Mouse (Mus musculus) stomach, embryonic 15.5 days (tissue): Measurements from ENCODE around the gene Mybphl. TPM values are rescaled to one million over a fixed set of nuclear protein-coding genes. Genes with fewer than 3 reads are reported as not detected.

Source experiments
- ATAC-seq: fragments of 200-750 bp; cut with Nextera tagmentation; 2 replicates; pipeline ENCODE4 v1.8.0; 2017; ENCODE audit warnings: low read depth, moderate number of reproducible peaks, moderate TSS enrichment; ENCODE audit not compliant: insufficient read depth, low FRiP score
- H3K27ac ChIP-seq: fragments of 300-500 bp; sonication (generic); 2 replicates; pipeline ENCODE4 v1.5.1; 2015; ENCODE audit warnings: mild to moderate bottlenecking, inconsistent platforms
- H3K27me3 ChIP-seq: fragments of 300-500 bp; sonication (generic); replicated peaks from 2 replicates; pipeline ENCODE4 v1.6.1; 2015; ENCODE audit warnings: inconsistent platforms
- H3K36me3 ChIP-seq: fragments of 300-500 bp; sonication (generic); 2 replicates; pipeline ENCODE4 v1.6.1; 2015; ENCODE audit warnings: inconsistent platforms
- H3K4me1 ChIP-seq: fragments of 300-500 bp; sonication (generic); 2 replicates; pipeline ENCODE4 v1.6.1; 2015; ENCODE audit warnings: inconsistent platforms
- H3K4me2 ChIP-seq: fragments of 300-500 bp; sonication (generic); 2 replicates; pipeline ENCODE4 v1.6.1; 2015; ENCODE audit warnings: mild to moderate bottlenecking, inconsistent platforms
- H3K4me3 ChIP-seq: fragments of 300-500 bp; sonication (generic); replicated peaks from 2 replicates; pipeline ENCODE4 v1.5.1; 2015; ENCODE audit warnings: inconsistent platforms
- H3K9ac ChIP-seq: fragments of 300-500 bp; sonication (generic); 2 replicates; pipeline ENCODE4 v1.6.1; 2015; ENCODE audit warnings: inconsistent platforms
- H3K9me3 ChIP-seq: fragments of 300-500 bp; sonication (generic); 2 replicates; pipeline ENCODE4 v1.6.1; 2016; ENCODE audit warnings: inconsistent platforms
- WGBS: fragments of 180-500 bp; shearing (Covaris S2); methylation state at CpG from one replicate; pipeline ENCODE4 v1.1.7; 2015; 5-methylcytosine and 5-hydroxymethylcytosine counted together
- polyA plus RNA-seq: library from polyadenylated mRNA; unstranded; fragments of >200 nt; fragmentation: Nextera tagmentation; extraction: Ambion mirVana; gene quantifications from 2 replicates; pipeline ENCODE4 v1.2.1, GENCODE M21; 2015

Mybphl gene
- polyA plus RNA-seq, 1 experiment from 2014 or later: not detected

GRCm38 (mm10) chr3:108413634-108414360, 49.1 kb downstream of the Mybphl start:
- H3K4me3 ChIP-seq: no peak overlapping the region
- ATAC-seq: no peak
- 0 out of 2 replicates have a peak, but pooled peaks cover 4% of the 10 kb centered on the region for H3K27me3 ChIP-seq
- no peaks in the 10 kb centered on the region for H3K9me3 ChIP-seq
- 94% methylated on average over 35 of the region's 35 CpGs for WGBS
- H3K36me3 ChIP-seq: peaks cover 21% of the 10 kb centered on the region
- H3K4me2 ChIP-seq: no peak overlapping the region
- H3K4me1 ChIP-seq: peaks cover 23% of the 10 kb centered on the region
- H3K27ac ChIP-seq: no peak overlapping the region
- H3K9ac ChIP-seq: no peak overlapping the region

GRCm38 (mm10) chr3:108414857-108415830, 50.4 kb downstream of the Mybphl start, which contains the start of gene Celsr2:
TSS of gene Celsr2 (minus strand) at chr3:108415552.
- ATAC-seq: no peak; the same call in 1 of the 2 replicates
- H3K36me3 ChIP-seq: peaks cover 21% of the 10 kb centered on the region
- 0 out of 2 replicates have a peak, but pooled peaks cover 4% of the 10 kb centered on the region for H3K27me3 ChIP-seq
- peaks cover 23% of the 10 kb centered on the region for H3K4me1 ChIP-seq
- H3K4me2 ChIP-seq: peak within 1 kb of the TSS; percentile 97
- no peaks in the 10 kb centered on the region for H3K9me3 ChIP-seq
- 7% methylated on average over 66 of the region's 67 CpGs for WGBS
- peak within 1 kb of the TSS; percentile 64 for H3K9ac ChIP-seq
- H3K27ac ChIP-seq: peak within 1 kb of the TSS; percentile 73; the same call in 1 of the 2 replicates
- H3K4me3 ChIP-seq: peak within 1 kb of the TSS; percentile 82

- Histone ChIP-seq H3K4me3 (peak overlapping the region; percentile 82), H3K27ac (peak overlapping the region; percentile 73; the same call in 1 of the 2 replicates), H3K9ac (peak overlapping the region; percentile 64), H3K36me3 (peaks cover 21% of the 10 kb centered on the region), H3K27me3 (0 out of 2 replicates have a peak, but pooled peaks cover 4% of the 10 kb centered on the region), H3K9me3 (no peaks in the 10 kb centered on the region), H3K4me2 (peak overlapping the region; percentile 97), H3K4me1 (peaks cover 17% of the 10 kb centered on the region)
- peak; percentile 70; the same call in 1 of the 2 replicates for ATAC-seq
- under 1% methylated on average over 48 of the region's 48 CpGs for WGBS
Measured at GRCm38 (mm10) chr3:108415831-108416223, 51.1 kb downstream of the Mybphl start.

- Histone ChIP-seq H3K4me3 (no peak overlapping the region), H3K36me3 (peaks cover 22% of the 10 kb centered on the region), H3K9ac (no peak overlapping the region), H3K27ac (no peak overlapping the region), H3K27me3 (no peaks in the 10 kb centered on the region), H3K9me3 (no peaks in the 10 kb centered on the region), H3K4me2 (no peak overlapping the region), H3K4me1 (peaks cover 23% of the 10 kb centered on the region)
- WGBS: 44% methylated on average over 6 of the region's 6 CpGs
- no peak for ATAC-seq
Measured at GRCm38 (mm10) chr3:108423006-108423405, 58.3 kb downstream of the Mybphl start.

GRCm38 (mm10) chr3:108423844-108424801, 59.4 kb downstream of the Mybphl start:
- peaks cover 23% of the 10 kb centered on the region for H3K4me1 ChIP-seq
- peak overlapping the region; percentile 49 for H3K4me2 ChIP-seq
- no peak overlapping the region for H3K9ac ChIP-seq
- no peaks in the 10 kb centered on the region for H3K9me3 ChIP-seq
- 20% methylated on average over 11 of the region's 11 CpGs for WGBS
- no peaks in the 10 kb centered on the region for H3K27me3 ChIP-seq
- H3K36me3 ChIP-seq: peaks cover 33% of the 10 kb centered on the region
- peak overlapping the region; percentile 78 for H3K27ac ChIP-seq
- peak overlapping the region; percentile 17; the same call in 1 of the 2 replicates for H3K4me3 ChIP-seq
- ATAC-seq: peak; percentile 65

- Histone ChIP-seq H3K4me1 (peaks cover 23% of the 10 kb centered on the region), H3K4me2 (no peak overlapping the region), H3K9ac (no peak overlapping the region), H3K27me3 (no peaks in the 10 kb centered on the region), H3K4me3 (no peak overlapping the region), H3K27ac (peak overlapping the region; percentile 78; the same call in 1 of the 2 replicates), H3K36me3 (peaks cover 39% of the 10 kb centered on the region), H3K9me3 (no peaks in the 10 kb centered on the region)
- WGBS: 80% methylated on average over 7 of the region's 7 CpGs
- no peak for ATAC-seq
Measured at GRCm38 (mm10) chr3:108424944-108425623, 60.4 kb downstream of the Mybphl start.

GRCm38 (mm10) chr3:108425624-108426018, 60.9 kb downstream of the Mybphl start:
- no peak overlapping the region for H3K4me3 ChIP-seq
- peaks cover 41% of the 10 kb centered on the region for H3K36me3 ChIP-seq
- H3K9me3 ChIP-seq: no peaks in the 10 kb centered on the region
- H3K4me2 ChIP-seq: no peak overlapping the region
- H3K27ac ChIP-seq: 0 out of 2 replicates have a peak overlapping the region, but pooled peaks have one; percentile 78
- H3K27me3 ChIP-seq: no peaks in the 10 kb centered on the region
- no peak overlapping the region for H3K9ac ChIP-seq
- WGBS: 79% methylated on average over 6 of the region's 6 CpGs
- no peak for ATAC-seq
- peaks cover 23% of the 10 kb centered on the region for H3K4me1 ChIP-seq

Other genes starting within 250 kb of the Mybphl start
- gene Gnai3, start 218.8 kb upstream of the Mybphl start, polyA plus RNA-seq: 161 and 169 TPM in 2 replicates
- gene Gpr61, start 210.0 kb upstream of the Mybphl start, polyA plus RNA-seq: 0.19 TPM in 2 replicates
- 3.8 and 4.4 TPM in 2 replicates for gene Amigo1, start 178.6 kb upstream of the Mybphl start, polyA plus RNA-seq
- 3.7 and 4.2 TPM in 2 replicates for gene Cyb561d1, start 163.7 kb upstream of the Mybphl start, polyA plus RNA-seq
- gene Atxn7l2, start 154.0 kb upstream of the Mybphl start, polyA plus RNA-seq: 11.6 and 13.3 TPM in 2 replicates
- 0.23 and 0.48 TPM in 2 replicates for gene Sypl2, start 138.3 kb upstream of the Mybphl start, polyA plus RNA-seq
- gene Psma5, start 108.0 kb upstream of the Mybphl start, polyA plus RNA-seq: 254 and 273 TPM in 2 replicates
- gene Sort1, start 80.8 kb upstream of the Mybphl start, polyA plus RNA-seq: 12.4 and 14.2 TPM in 2 replicates
- gene Psrc1, start 18.9 kb downstream of the Mybphl start, polyA plus RNA-seq: 34.9 and 38.9 TPM in 2 replicates
- 12.2 and 13.6 TPM in 2 replicates for gene Celsr2, start 50.6 kb downstream of the Mybphl start, polyA plus RNA-seq
- gene Sars, start 80.3 kb downstream of the Mybphl start, polyA plus RNA-seq: 124 and 142 TPM in 2 replicates
- 0.41 and 0.46 TPM in 2 replicates for gene 1700013F07Rik, start 169.2 kb downstream of the Mybphl start, polyA plus RNA-seq
- 33.7 and 45.1 TPM in 2 replicates for gene 5330417C22Rik, start 171.6 kb downstream of the Mybphl start, polyA plus RNA-seq
- 38.3 and 40.0 TPM in 2 replicates for gene Tmem167b, start 197.6 kb downstream of the Mybphl start, polyA plus RNA-seq
- 43.5 and 44.7 TPM in 2 replicates for gene Taf13, start 206.8 kb downstream of the Mybphl start, polyA plus RNA-seq
- 10.8 and 11.6 TPM in 2 replicates for gene Wdr47, start 226.4 kb downstream of the Mybphl start, polyA plus RNA-seq